Mouse (Mus musculus): ENCODE measurements at regions not wholly inside any gene's neighbourhood (a gene's known extent, or its start where the extent isn't known, plus 50 kb on each side); places are given as distances from the start of the nearest gene placed in this dataset.

DNA sequence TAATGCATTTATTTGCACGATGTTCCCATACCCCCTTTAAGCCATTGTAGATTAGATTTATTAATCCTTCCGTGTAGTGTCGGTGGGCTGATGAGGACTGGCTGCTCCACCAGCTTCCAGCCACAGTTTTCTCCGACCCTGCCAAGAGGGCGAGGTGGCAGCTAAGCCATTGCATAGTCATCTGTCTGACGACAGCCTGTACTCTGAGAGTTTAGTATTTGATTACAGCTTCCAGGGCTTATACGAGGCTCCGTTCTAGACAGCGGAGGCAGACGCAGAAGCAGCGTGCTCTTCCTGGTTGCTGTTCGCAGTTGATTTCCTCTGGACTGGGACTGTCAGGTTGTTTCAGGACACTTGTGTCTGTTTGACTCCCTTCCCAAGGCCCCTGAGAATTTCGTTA is 73.8 kb downstream of the Cd24a start:
- H3K27ac ChIP-seq (ENCODE audit: control insufficient read depth, insufficient read depth, low read depth, low read length, poor library complexity): no peak overlapping the region
- TF ChIP-seq POLR2A (IDR thresholded peaks at IDR 0.05; ENCODE audit: borderline replicate concordance, control insufficient read depth, low read depth, low read length) (no peak), CTCF (IDR thresholded peaks at IDR 0.05; ENCODE audit: control insufficient read depth, insufficient read depth, low read length) (no peak)
- 92% methylated on average over 13 of the region's 13 CpGs for WGBS
- H3K4me1 ChIP-seq (ENCODE audit: control insufficient read depth, insufficient read depth, low read length): peaks cover 1% of the 10 kb centered on the region; the same call in 1 of the 2 replicates
- no peak overlapping the region for H3K4me3 ChIP-seq (replicated peaks; ENCODE audit: control insufficient read depth, low read depth, low read length)

DNA sequence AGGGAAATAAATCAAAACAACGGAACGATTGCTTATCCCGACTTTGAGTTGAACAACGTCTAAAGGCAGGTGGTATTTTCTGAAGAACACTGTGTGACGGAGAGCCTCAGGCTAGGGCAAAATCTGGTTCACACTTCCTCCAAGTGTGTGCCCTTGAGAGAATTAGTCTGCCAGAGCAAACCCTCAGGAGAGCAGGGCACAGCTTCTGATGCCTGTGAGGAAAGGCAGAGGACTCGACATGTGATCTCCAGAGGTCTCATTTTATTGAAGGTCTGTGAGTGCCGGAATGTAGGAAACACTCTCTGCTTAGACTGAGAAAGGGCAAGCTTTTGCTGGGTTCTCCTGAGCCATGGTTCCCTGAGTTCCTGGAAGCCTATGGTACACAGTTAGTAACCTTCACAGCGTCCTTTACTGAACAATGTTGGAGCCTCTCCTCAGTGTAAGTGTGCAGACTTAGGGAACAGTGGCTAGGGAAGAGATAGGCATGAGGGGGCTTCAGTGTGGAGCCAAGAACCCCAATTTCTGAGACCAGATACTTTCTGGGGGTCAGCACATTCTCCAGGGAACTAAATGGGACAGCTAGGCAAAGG is 77.1 kb downstream of the Cd24a start:
- no peak for TF ChIP-seq POLR2A (IDR thresholded peaks at IDR 0.05; ENCODE audit: borderline replicate concordance, control insufficient read depth, low read depth, low read length)
- TF ChIP-seq CTCF (IDR thresholded peaks at IDR 0.05; ENCODE audit: control insufficient read depth, insufficient read depth, low read length): no peak
- 84% methylated on average over 8 of the region's 8 CpGs for WGBS
- Histone ChIP-seq H3K27ac (ENCODE audit: control insufficient read depth, insufficient read depth, low read depth, low read length, poor library complexity) (no peak overlapping the region), H3K4me1 (ENCODE audit: control insufficient read depth, insufficient read depth, low read length) (peaks cover 2% of the 10 kb centered on the region), H3K4me3 (replicated peaks; ENCODE audit: control insufficient read depth, low read depth, low read length) (no peak overlapping the region)

DNA sequence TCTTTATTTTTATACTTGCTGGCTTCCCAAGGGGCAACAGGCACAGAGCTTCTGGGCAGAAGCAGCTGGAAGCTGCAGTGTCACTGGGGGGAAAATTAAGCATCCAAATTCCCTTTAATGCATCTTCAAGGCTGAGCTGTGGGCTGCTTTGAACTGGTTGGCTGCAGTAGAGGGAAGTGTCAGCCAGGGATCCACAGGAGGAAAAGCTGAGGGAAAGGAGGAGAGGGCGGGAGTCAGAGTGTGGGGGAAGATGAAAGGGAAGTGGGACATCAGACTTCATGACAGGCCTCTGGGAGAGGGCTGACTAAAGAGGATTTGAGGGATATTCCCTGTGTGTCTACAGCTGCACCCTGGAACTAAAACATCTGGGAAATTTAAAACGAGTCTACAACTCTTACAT is 77.6 kb downstream of the Cd24a start:
- 80% methylated on average over 2 of the region's 2 CpGs for WGBS
- Histone ChIP-seq H3K27ac (ENCODE audit: control insufficient read depth, insufficient read depth, low read depth, low read length, poor library complexity) (peak overlapping the region; percentile 60; the same call in 1 of the 2 replicates), H3K4me1 (ENCODE audit: control insufficient read depth, insufficient read depth, low read length) (peaks cover 2% of the 10 kb centered on the region), H3K4me3 (replicated peaks; ENCODE audit: control insufficient read depth, low read depth, low read length) (no peak overlapping the region)
- no peak for TF ChIP-seq POLR2A (IDR thresholded peaks at IDR 0.05; ENCODE audit: borderline replicate concordance, control insufficient read depth, low read depth, low read length)
- no peak for TF ChIP-seq CTCF (IDR thresholded peaks at IDR 0.05; ENCODE audit: control insufficient read depth, insufficient read depth, low read length)

DNA sequence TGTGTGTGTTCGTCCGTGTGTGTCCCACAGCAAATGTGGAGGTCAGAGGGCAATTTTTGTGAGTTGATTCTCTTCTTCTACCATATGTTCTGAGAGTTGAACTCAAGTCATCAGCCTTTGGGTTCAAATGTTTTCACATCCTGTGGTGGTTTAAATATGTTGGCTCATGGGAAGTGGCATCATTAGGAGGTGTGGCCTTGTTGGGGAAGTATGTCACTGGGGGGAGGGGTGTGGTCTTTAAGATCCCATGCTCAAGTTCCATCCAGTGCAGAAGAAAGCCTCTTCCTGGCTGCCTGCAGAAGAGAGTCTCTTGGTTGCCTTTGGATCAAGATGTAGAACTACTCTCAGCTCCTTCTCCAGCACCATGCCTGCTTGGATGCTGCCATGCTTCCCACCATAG is 78.1 kb downstream of the Cd24a start:
- peaks cover 2% of the 10 kb centered on the region for H3K4me1 ChIP-seq (ENCODE audit: control insufficient read depth, insufficient read depth, low read length)
- H3K27ac ChIP-seq (ENCODE audit: control insufficient read depth, insufficient read depth, low read depth, low read length, poor library complexity): peak overlapping the region; percentile 60; the same call in 1 of the 2 replicates
- peak overlapping the region; percentile 21 for H3K4me3 ChIP-seq (replicated peaks; ENCODE audit: control insufficient read depth, low read depth, low read length)
- WGBS: 78% methylated on average over 2 of the region's 2 CpGs
- TF ChIP-seq POLR2A (IDR thresholded peaks at IDR 0.05; ENCODE audit: borderline replicate concordance, control insufficient read depth, low read depth, low read length): no peak
- no peak for TF ChIP-seq CTCF (IDR thresholded peaks at IDR 0.05; ENCODE audit: control insufficient read depth, insufficient read depth, low read length)

DNA sequence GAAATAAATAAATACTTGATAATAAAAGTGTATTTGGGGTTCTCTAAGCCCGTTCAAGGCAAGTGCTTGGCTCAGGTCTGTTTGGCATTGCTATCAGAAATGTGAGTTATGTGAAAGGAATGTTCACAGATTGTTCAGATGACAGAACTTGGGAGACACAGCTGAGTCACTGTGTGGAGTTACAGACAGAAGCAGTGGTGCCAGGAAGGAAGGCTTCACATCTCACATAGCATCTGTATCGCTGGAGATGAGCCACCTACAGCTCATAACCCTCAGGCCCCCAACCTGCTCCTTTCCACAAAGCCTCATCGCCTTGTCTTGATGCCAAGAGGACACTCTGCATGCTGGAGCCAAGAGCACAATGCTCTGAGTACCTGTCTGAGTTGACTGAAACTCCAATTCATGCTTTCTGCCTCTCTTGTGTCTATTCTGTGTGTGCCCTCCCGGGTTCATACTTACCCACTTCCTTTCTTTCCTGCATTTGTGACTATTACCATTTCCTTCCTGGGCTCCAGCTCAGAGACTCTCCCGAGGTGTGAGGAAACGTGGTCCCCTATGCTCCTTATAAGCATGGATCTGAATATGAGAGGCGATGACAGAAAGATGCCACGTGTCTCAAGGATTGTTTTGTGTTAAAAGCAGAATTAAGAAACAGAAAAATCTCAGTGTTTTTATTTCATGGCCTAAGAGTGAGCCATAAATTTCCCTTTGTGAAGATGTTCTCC is 79.6 kb downstream of the Cd24a start:
- Histone ChIP-seq H3K27ac (ENCODE audit: control insufficient read depth, insufficient read depth, low read depth, low read length, poor library complexity) (peak overlapping the region; percentile 35), H3K4me3 (replicated peaks; ENCODE audit: control insufficient read depth, low read depth, low read length) (no peak overlapping the region), H3K4me1 (ENCODE audit: control insufficient read depth, insufficient read depth, low read length) (peaks cover 2% of the 10 kb centered on the region)
- 41% methylated on average over 8 of the region's 8 CpGs for WGBS
- TF ChIP-seq POLR2A (IDR thresholded peaks at IDR 0.05; ENCODE audit: borderline replicate concordance, control insufficient read depth, low read depth, low read length): no peak
- TF ChIP-seq CTCF (IDR thresholded peaks at IDR 0.05; ENCODE audit: control insufficient read depth, insufficient read depth, low read length): no peak

DNA sequence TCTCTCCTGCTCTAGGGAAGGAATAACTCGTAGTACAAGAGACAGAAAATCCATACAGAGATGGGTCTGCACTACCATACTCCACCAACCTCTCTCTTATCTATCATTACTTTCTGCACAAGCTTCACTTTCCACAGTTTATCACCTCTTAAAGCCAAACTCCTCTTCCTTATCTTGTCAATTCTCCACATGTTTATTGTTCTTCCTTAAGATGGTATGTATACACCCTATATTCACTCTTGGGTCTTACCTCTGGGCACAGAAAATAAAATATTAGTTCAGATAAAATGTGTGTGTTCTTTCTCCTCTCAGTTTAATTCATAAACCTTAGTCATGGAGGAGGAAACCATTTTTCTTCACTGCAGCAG is 80.1 kb downstream of the Cd24a start:
- no peak overlapping the region for H3K27ac ChIP-seq (ENCODE audit: control insufficient read depth, insufficient read depth, low read depth, low read length, poor library complexity)
- WGBS: 59% methylated on average over 1 of the region's 1 CpGs
- peaks cover 2% of the 10 kb centered on the region for H3K4me1 ChIP-seq (ENCODE audit: control insufficient read depth, insufficient read depth, low read length)
- TF ChIP-seq CTCF (IDR thresholded peaks at IDR 0.05; ENCODE audit: control insufficient read depth, insufficient read depth, low read length) (no peak), POLR2A (IDR thresholded peaks at IDR 0.05; ENCODE audit: borderline replicate concordance, control insufficient read depth, low read depth, low read length) (no peak)
- H3K4me3 ChIP-seq (replicated peaks; ENCODE audit: control insufficient read depth, low read depth, low read length): no peak overlapping the region

DNA sequence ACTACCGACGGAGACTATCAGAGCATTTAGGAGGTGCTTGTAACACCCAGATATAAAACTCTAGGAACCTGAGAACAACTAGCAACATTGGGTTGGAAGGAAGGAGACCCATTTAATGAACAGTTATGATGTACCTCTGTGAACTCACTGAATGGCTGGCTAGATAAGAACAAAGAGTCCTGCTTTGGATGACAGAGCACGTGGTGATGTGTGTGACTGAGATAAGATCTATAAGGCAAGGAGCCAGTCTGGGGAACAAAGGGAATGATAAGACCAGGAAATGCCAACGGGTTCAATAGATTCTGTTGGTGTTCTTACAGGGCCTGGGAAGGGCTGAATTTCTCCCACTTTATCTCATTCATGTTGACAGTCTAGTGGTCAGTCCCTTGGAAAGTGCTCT is 86.8 kb downstream of the Cd24a start:
- WGBS: 50% methylated on average over 4 of the region's 4 CpGs
- Histone ChIP-seq H3K4me3 (replicated peaks; ENCODE audit: control insufficient read depth, low read depth, low read length) (no peak overlapping the region), H3K4me1 (ENCODE audit: control insufficient read depth, insufficient read depth, low read length) (peaks cover 7% of the 10 kb centered on the region), H3K27ac (ENCODE audit: control insufficient read depth, insufficient read depth, low read depth, low read length, poor library complexity) (no peak overlapping the region)
- TF ChIP-seq POLR2A (IDR thresholded peaks at IDR 0.05; ENCODE audit: borderline replicate concordance, control insufficient read depth, low read depth, low read length): no peak
- TF ChIP-seq CTCF (IDR thresholded peaks at IDR 0.05; ENCODE audit: control insufficient read depth, insufficient read depth, low read length): no peak

DNA sequence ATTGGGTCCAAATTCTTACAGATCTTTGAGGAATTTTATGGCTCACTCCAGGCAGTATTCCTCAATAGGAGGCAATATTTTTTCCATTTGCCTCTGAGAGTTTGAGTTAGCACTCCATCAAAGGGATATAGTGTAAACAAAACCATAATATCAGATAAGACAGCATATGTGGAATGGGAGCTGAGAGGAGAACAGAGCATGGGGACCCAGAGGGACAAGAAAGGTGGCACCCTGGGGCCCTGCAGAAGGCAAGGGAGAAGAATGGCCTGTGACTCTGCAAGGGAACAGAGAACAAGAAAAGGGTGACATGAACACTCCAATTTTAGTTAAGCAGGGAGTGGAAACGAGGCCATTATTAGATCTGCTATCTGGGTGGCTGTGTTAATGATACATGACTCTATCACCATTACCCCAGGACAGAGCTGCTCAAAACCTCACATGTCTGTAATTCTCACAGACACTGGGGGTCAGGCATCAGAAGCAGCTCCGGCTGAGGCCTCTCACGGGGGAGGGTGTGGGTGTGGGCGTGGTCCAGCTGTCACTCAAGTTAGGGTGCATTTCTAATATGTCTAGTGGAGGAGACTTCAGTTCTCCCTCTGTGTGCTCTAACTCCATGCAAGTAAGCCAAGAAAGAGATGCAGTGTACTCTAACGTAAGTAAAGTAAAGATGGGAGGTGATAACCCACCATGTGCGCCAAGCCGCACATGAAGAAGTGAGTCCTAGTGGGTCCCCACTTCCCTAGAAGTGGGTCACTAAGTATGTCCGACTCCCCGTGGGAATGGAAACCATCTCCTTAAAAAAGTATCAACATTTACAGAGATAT is 88.4 kb downstream of the Cd24a start:
- 54% methylated on average over 9 of the region's 9 CpGs for WGBS
- Histone ChIP-seq H3K4me1 (ENCODE audit: control insufficient read depth, insufficient read depth, low read length) (peaks cover 8% of the 10 kb centered on the region), H3K27ac (ENCODE audit: control insufficient read depth, insufficient read depth, low read depth, low read length, poor library complexity) (peak overlapping the region; percentile 67), H3K4me3 (replicated peaks; ENCODE audit: control insufficient read depth, low read depth, low read length) (no peak overlapping the region)
- TF ChIP-seq POLR2A (IDR thresholded peaks at IDR 0.05; ENCODE audit: borderline replicate concordance, control insufficient read depth, low read depth, low read length): no peak
- no peak for TF ChIP-seq CTCF (IDR thresholded peaks at IDR 0.05; ENCODE audit: control insufficient read depth, insufficient read depth, low read length)

Data from bone marrow, adult 2 months (tissue).